Mouse (Mus musculus) lung, postnatal 0 days (tissue): ENCODE measurements around the gene Mien1.

ENCODE experiments used
- CTCF ChIP-seq: IDR thresholded peaks from 2 replicates; pipeline ENCODE4 v1.5.1; 2016; ENCODE audit warnings: antibody characterized with exemption, mild to moderate bottlenecking
- EP300 ChIP-seq: IDR thresholded peaks from 2 replicates; pipeline ENCODE4 v1.6.1; 2016; ENCODE audit warnings: antibody characterized with exemption, mild to moderate bottlenecking, control low read depth

- no peak for TF ChIP-seq CTCF
- no peak for TF ChIP-seq EP300
These were observed 22.4 kb upstream of the Mien1 start for GRCm38 (mm10) chr11:98461109-98461720.
